Mouse (Mus musculus): ENCODE measurements at regions not wholly inside any gene's neighbourhood (a gene's known extent, or its start where the extent isn't known, plus 50 kb on each side); places are given as distances from the start of the nearest gene placed in this dataset.

GRCm38 (mm10) chr3:105380818-105381217 is 71.3 kb upstream of the Kcnd3 start:
- no peak for TF ChIP-seq POLR2A (IDR thresholded peaks at IDR 0.05; ENCODE audit: low read depth, low read length)
- no peak for TF ChIP-seq CTCF (IDR thresholded peaks at IDR 0.05; ENCODE audit: borderline replicate concordance, insufficient read depth, low read length)
